Mouse (Mus musculus): ENCODE measurements at regions not wholly inside any gene's neighbourhood (a gene's known extent, or its start where the extent isn't known, plus 50 kb on each side); places are given as distances from the start of the nearest gene placed in this dataset.

DNA sequence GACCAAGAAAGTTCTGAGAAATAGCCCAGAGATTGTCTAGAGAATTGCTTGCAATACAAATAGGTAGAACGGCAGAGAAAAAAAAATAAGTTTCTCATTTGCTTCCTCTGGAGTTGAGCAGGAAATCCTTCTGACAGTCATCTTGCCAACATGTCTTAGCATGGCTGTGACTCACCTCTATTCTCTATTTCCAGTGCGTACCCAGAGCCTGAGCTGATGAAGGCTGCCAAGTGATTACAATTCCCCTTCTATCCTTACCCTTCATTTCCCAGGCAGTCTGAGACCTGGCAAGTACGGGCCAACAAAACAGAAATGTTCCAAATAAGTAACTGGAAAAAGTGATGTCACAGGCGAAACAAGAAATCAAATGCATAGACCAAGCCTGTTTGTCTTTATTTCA is 113.0 kb downstream of the Tnfsf18 start:
- Histone ChIP-seq H3K9me3 (replicated peaks; ENCODE audit: control insufficient read depth, insufficient read depth, low read length, poor library complexity, severe bottlenecking) (no peaks in the 10 kb centered on the region; the same call in 1 of the 2 replicates), H3K27me3 (ENCODE audit: control insufficient read depth, insufficient read depth, low read length, poor library complexity, severe bottlenecking) (no peaks in the 10 kb centered on the region), H3K4me1 (ENCODE audit: control insufficient read depth, insufficient read depth, low read length) (no peaks in the 10 kb centered on the region), H3K9ac (ENCODE audit: low read depth, poor library complexity, severe bottlenecking) (no peak overlapping the region), H3K36me3 (ENCODE audit: control insufficient read depth, insufficient read depth, low read length, poor library complexity, severe bottlenecking) (no peaks in the 10 kb centered on the region), H3K27ac (ENCODE audit: insufficient read depth, low read length) (no peak overlapping the region), H3K4me3 (ENCODE audit: low read depth, low read length) (no peak overlapping the region)
- TF ChIP-seq CTCF (IDR thresholded peaks at IDR 0.05; ENCODE audit: low read depth, low read length): no peak
- TF ChIP-seq EP300 (IDR thresholded peaks at IDR 0.05; ENCODE audit: insufficient read depth, low read depth, low read length): no peak
- TF ChIP-seq POLR2A (IDR thresholded peaks at IDR 0.05; ENCODE audit: insufficient read depth, low read length): no peak

DNA sequence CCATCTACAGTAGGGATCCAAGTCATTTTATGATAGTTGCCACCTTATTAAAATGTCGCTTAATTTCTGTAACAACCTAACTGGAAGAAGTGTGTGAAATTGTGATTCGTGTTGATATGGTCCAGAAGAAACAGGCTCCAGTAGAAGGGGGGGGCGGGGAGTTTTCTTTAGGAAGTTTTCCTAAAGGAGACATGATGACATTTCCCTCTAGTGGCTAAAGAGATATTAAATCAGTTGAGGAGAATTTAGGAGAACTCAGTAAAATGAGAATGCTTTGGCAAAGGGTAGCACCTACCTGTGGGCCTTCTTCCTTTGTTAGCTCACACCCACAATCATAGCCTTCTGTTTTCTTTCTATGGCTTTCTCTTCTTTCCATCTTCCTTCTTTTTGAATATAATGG is 107.7 kb downstream of the Tnfsf18 start:
- Histone ChIP-seq H3K9ac (ENCODE audit: low read depth, poor library complexity, severe bottlenecking) (no peak overlapping the region), H3K4me3 (ENCODE audit: low read depth, low read length) (no peak overlapping the region)

DNA sequence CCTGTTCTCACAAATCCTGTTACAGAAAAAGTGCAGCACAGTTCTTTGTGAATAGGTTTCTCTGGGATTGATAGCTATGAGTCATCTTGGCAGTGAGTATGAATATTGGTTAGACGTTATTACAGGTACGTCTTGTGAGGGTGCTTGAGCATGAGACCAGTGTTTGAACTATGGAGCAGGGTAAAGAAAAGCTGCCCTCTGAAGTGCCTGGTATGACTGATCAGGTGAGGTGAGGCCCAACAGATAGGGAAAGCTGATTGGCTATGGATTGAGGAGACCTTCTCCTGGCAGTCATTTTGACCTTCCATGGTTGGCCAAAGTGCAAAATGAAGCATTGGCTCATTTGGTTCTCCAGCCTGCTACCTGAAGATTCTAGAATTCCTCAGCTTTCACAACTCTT is 106.7 kb downstream of the Tnfsf18 start:
- TF ChIP-seq POLR2A (IDR thresholded peaks at IDR 0.05; ENCODE audit: insufficient read depth, low read length) (no peak), CTCF (IDR thresholded peaks at IDR 0.05; ENCODE audit: low read depth, low read length) (no peak), EP300 (IDR thresholded peaks at IDR 0.05; ENCODE audit: insufficient read depth, low read depth, low read length) (no peak)
- no peak overlapping the region for H3K4me3 ChIP-seq (ENCODE audit: low read depth, low read length)
- no peaks in the 10 kb centered on the region for H3K36me3 ChIP-seq (ENCODE audit: control insufficient read depth, insufficient read depth, low read length, poor library complexity, severe bottlenecking)
- H3K9ac ChIP-seq (ENCODE audit: low read depth, poor library complexity, severe bottlenecking): no peak overlapping the region
- no peaks in the 10 kb centered on the region for H3K27me3 ChIP-seq (ENCODE audit: control insufficient read depth, insufficient read depth, low read length, poor library complexity, severe bottlenecking)
- no peaks in the 10 kb centered on the region for H3K9me3 ChIP-seq (replicated peaks; ENCODE audit: control insufficient read depth, insufficient read depth, low read length, poor library complexity, severe bottlenecking)
- no peaks in the 10 kb centered on the region for H3K4me1 ChIP-seq (ENCODE audit: control insufficient read depth, insufficient read depth, low read length)
- H3K27ac ChIP-seq (ENCODE audit: insufficient read depth, low read length): no peak overlapping the region

More for the DNA sequence above, 107.7 kb downstream of the Tnfsf18 start:
- no peaks in the 10 kb centered on the region for H3K36me3 ChIP-seq (ENCODE audit: control insufficient read depth, insufficient read depth, low read length, poor library complexity, severe bottlenecking)
- no peak for TF ChIP-seq EP300 (IDR thresholded peaks at IDR 0.05; ENCODE audit: insufficient read depth, low read depth, low read length)
- TF ChIP-seq CTCF (IDR thresholded peaks at IDR 0.05; ENCODE audit: low read depth, low read length): no peak
- TF ChIP-seq POLR2A (IDR thresholded peaks at IDR 0.05; ENCODE audit: insufficient read depth, low read length): no peak
- no peaks in the 10 kb centered on the region for H3K9me3 ChIP-seq (replicated peaks; ENCODE audit: control insufficient read depth, insufficient read depth, low read length, poor library complexity, severe bottlenecking)
- H3K27me3 ChIP-seq (ENCODE audit: control insufficient read depth, insufficient read depth, low read length, poor library complexity, severe bottlenecking): no peaks in the 10 kb centered on the region
- no peaks in the 10 kb centered on the region for H3K4me1 ChIP-seq (ENCODE audit: control insufficient read depth, insufficient read depth, low read length)
- no peak overlapping the region for H3K27ac ChIP-seq (ENCODE audit: insufficient read depth, low read length)

DNA sequence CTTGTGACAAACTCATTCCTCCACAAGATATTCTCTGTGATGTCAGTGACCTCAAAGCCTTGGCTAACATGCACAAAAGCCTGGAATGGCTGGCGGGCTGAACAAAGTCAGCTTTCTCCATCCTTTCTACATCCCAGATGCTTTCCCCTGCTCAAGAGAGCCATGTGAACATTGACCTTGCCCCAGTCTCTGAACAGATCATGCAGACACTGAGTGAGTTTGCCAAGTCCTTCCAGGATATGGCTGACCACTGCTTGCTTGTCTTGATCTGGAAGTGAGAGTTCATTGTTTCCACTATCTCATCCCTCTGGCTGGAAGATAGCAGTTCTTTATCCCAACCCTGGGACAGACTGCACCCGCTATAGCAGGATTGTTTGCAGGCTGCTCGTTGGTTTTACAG is 103.7 kb downstream of the Tnfsf18 start:
- H3K27me3 ChIP-seq (ENCODE audit: control insufficient read depth, insufficient read depth, low read length, poor library complexity, severe bottlenecking): no peaks in the 10 kb centered on the region
- no peak overlapping the region for H3K4me3 ChIP-seq (ENCODE audit: low read depth, low read length)
- no peaks in the 10 kb centered on the region for H3K9me3 ChIP-seq (replicated peaks; ENCODE audit: control insufficient read depth, insufficient read depth, low read length, poor library complexity, severe bottlenecking)
- TF ChIP-seq POLR2A (IDR thresholded peaks at IDR 0.05; ENCODE audit: insufficient read depth, low read length) (no peak), CTCF (IDR thresholded peaks at IDR 0.05; ENCODE audit: low read depth, low read length) (no peak), EP300 (IDR thresholded peaks at IDR 0.05; ENCODE audit: insufficient read depth, low read depth, low read length) (no peak)
- no peak overlapping the region for H3K9ac ChIP-seq (ENCODE audit: low read depth, poor library complexity, severe bottlenecking)
- H3K27ac ChIP-seq (ENCODE audit: insufficient read depth, low read length): no peak overlapping the region
- H3K36me3 ChIP-seq (ENCODE audit: control insufficient read depth, insufficient read depth, low read length, poor library complexity, severe bottlenecking): no peaks in the 10 kb centered on the region
- H3K4me1 ChIP-seq (ENCODE audit: control insufficient read depth, insufficient read depth, low read length): no peaks in the 10 kb centered on the region

DNA sequence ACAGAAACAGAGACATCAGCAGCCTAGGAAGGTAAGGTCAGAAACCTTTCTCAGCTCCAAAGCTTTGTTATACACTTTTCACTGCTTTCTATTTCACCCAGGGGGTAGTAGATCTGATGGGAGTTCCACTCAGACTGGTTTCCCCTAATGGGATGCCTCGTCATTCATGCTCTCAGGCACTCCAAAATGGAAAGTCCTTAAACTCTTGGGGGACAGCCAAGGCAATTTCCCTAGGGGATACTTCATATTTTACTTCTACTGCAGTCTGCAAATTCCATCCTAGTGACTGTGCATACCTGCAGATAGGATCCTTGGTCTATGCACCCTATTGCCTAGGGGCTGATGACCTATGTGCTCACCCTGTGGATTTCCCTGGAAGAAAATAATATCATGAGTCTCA is 82.1 kb downstream of the Tnfsf18 start:
- Histone ChIP-seq H3K4me3 (ENCODE audit: low read depth, low read length) (no peak overlapping the region), H3K4me1 (ENCODE audit: control insufficient read depth, insufficient read depth, low read length) (no peaks in the 10 kb centered on the region), H3K36me3 (ENCODE audit: control insufficient read depth, insufficient read depth, low read length, poor library complexity, severe bottlenecking) (no peaks in the 10 kb centered on the region), H3K27ac (ENCODE audit: insufficient read depth, low read length) (no peak overlapping the region), H3K9me3 (replicated peaks; ENCODE audit: control insufficient read depth, insufficient read depth, low read length, poor library complexity, severe bottlenecking) (no peaks in the 10 kb centered on the region), H3K27me3 (ENCODE audit: control insufficient read depth, insufficient read depth, low read length, poor library complexity, severe bottlenecking) (no peaks in the 10 kb centered on the region), H3K9ac (ENCODE audit: low read depth, poor library complexity, severe bottlenecking) (no peak overlapping the region)
- no peak for TF ChIP-seq POLR2A (IDR thresholded peaks at IDR 0.05; ENCODE audit: insufficient read depth, low read length)

DNA sequence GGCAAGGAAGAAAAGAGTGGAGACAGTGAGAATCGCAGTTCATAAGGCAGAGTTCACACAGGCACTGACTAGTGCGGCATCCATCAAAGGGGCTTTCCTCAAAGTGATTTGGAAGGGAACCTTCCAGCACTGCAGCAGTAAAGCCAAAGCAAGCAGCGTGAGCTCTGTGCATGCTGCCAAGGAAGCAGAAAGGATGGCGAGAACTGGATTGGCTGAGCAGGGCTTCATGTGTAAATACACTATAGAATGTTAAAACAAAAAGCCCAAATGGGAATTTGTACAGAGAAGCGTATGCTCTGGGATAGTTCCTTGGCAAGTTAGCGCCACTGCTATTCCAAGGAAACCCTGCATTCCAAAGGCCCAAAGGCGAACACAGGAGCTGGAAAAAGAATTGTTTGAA is 81.5 kb downstream of the Tnfsf18 start:
- H3K4me3 ChIP-seq (ENCODE audit: low read depth, low read length): no peak overlapping the region
- H3K4me1 ChIP-seq (ENCODE audit: control insufficient read depth, insufficient read depth, low read length): no peaks in the 10 kb centered on the region
- H3K36me3 ChIP-seq (ENCODE audit: control insufficient read depth, insufficient read depth, low read length, poor library complexity, severe bottlenecking): no peaks in the 10 kb centered on the region
- H3K9me3 ChIP-seq (replicated peaks; ENCODE audit: control insufficient read depth, insufficient read depth, low read length, poor library complexity, severe bottlenecking): no peaks in the 10 kb centered on the region
- TF ChIP-seq EP300 (IDR thresholded peaks at IDR 0.05; ENCODE audit: insufficient read depth, low read depth, low read length) (no peak), POLR2A (IDR thresholded peaks at IDR 0.05; ENCODE audit: insufficient read depth, low read length) (no peak), CTCF (IDR thresholded peaks at IDR 0.05; ENCODE audit: low read depth, low read length) (no peak)
- H3K27me3 ChIP-seq (ENCODE audit: control insufficient read depth, insufficient read depth, low read length, poor library complexity, severe bottlenecking): no peaks in the 10 kb centered on the region
- H3K27ac ChIP-seq (ENCODE audit: insufficient read depth, low read length): no peak overlapping the region
- H3K9ac ChIP-seq (ENCODE audit: low read depth, poor library complexity, severe bottlenecking): no peak overlapping the region

Data from ES-Bruce4 (cell line).